Mouse (Mus musculus): ENCODE data around the gene Hnrnpl. TPM values are rescaled to one million over a fixed set of nuclear protein-coding genes. Genes with fewer than 3 reads are reported as not detected.
A peak's percentile ranks its signal among the peaks of the same experiment; 100 is the strongest.

Hnrnpl gene
- polyA plus RNA-seq, 1 experiment from 2014 or later, result 265 TPM

GRCm38 (mm10) chr7:28823932-28824331, 15.6 kb downstream of the Hnrnpl start:
- H3K4me1 ChIP-seq, result peaks cover 55% of the 10 kb centered on the region
- no peaks in the 10 kb centered on the region for H3K27me3 ChIP-seq
- H3K27ac ChIP-seq, result peak overlapping the region; percentile 81
- H3K36me3 ChIP-seq, result peaks cover 48% of the 10 kb centered on the region
- WGBS, result 56% methylated on average over 2 of the region's 2 CpGs
- H3K4me2 ChIP-seq, result no peak overlapping the region
- H3K4me3 ChIP-seq (replicated peaks), result no peak overlapping the region
- ATAC-seq (replicated peaks; ENCODE audit: low FRiP score), result no peak
- no peaks in the 10 kb centered on the region for H3K9me3 ChIP-seq (replicated peaks)
- H3K9ac ChIP-seq, result no peak overlapping the region

- peak; percentile 77 for ATAC-seq (replicated peaks; ENCODE audit: low FRiP score)
- peak within 1 kb of the TSS; percentile 40 for H3K9ac ChIP-seq
- peak within 1 kb of the TSS; percentile 81 for H3K27ac ChIP-seq
- peaks cover 46% of the 10 kb centered on the region for H3K4me1 ChIP-seq
- no peaks in the 10 kb centered on the region for H3K9me3 ChIP-seq (replicated peaks)
- H3K4me3 ChIP-seq (replicated peaks), result peak within 1 kb of the TSS; percentile 53
- H3K4me2 ChIP-seq, result peak within 1 kb of the TSS; percentile 56
- H3K36me3 ChIP-seq, result peaks cover 46% of the 10 kb centered on the region
- no peaks in the 10 kb centered on the region for H3K27me3 ChIP-seq
- WGBS, result 2% methylated on average over 33 of the region's 33 CpGs
Observed at GRCm38 (mm10) chr7:28824941-28825685, 16.8 kb downstream of the Hnrnpl start, which contains the start of gene Ech1. Ech1 (plus strand) TSS chr7:28825217.

- WGBS, result 58% methylated on average over 11 of the region's 11 CpGs
- Histone ChIP-seq H3K9me3 (replicated peaks) (no peaks in the 10 kb centered on the region), H3K4me2 (peak overlapping the region; percentile 56), H3K36me3 (peaks cover 46% of the 10 kb centered on the region), H3K4me1 (peaks cover 39% of the 10 kb centered on the region), H3K4me3 (replicated peaks) (peak overlapping the region; percentile 53), H3K27me3 (no peaks in the 10 kb centered on the region), H3K27ac (peak overlapping the region; percentile 81), H3K9ac (peak overlapping the region; percentile 35)
- ATAC-seq (replicated peaks; ENCODE audit: low FRiP score), result no peak
Observed at GRCm38 (mm10) chr7:28825686-28826401, 17.5 kb downstream of the Hnrnpl start.

- H3K27ac ChIP-seq, result peak overlapping the region; percentile 81; the same call in 1 of the 2 replicates
- H3K4me3 ChIP-seq (replicated peaks), result peak overlapping the region; percentile 53
- no peak for ATAC-seq (replicated peaks; ENCODE audit: low FRiP score)
- H3K9me3 ChIP-seq (replicated peaks), result no peaks in the 10 kb centered on the region
- peaks cover 46% of the 10 kb centered on the region for H3K36me3 ChIP-seq
- H3K9ac ChIP-seq, result no peak overlapping the region
- no peaks in the 10 kb centered on the region for H3K27me3 ChIP-seq
- H3K4me2 ChIP-seq, result peak overlapping the region; percentile 56; the same call in 1 of the 2 replicates
- WGBS, result 89% methylated on average over 7 of the region's 7 CpGs
- H3K4me1 ChIP-seq, result peaks cover 34% of the 10 kb centered on the region
Observed at GRCm38 (mm10) chr7:28826402-28826772, 18.0 kb downstream of the Hnrnpl start.

- 51% methylated on average over 3 of the region's 3 CpGs for WGBS
- H3K27ac ChIP-seq, result no peak overlapping the region
- peaks cover 34% of the 10 kb centered on the region for H3K4me1 ChIP-seq
- no peaks in the 10 kb centered on the region for H3K27me3 ChIP-seq
- H3K9ac ChIP-seq, result no peak overlapping the region
- no peak overlapping the region for H3K4me3 ChIP-seq (replicated peaks)
- H3K4me2 ChIP-seq, result no peak overlapping the region
- H3K9me3 ChIP-seq (replicated peaks), result no peaks in the 10 kb centered on the region
- ATAC-seq (replicated peaks; ENCODE audit: low FRiP score), result no peak
- H3K36me3 ChIP-seq, result peaks cover 44% of the 10 kb centered on the region
Observed at GRCm38 (mm10) chr7:28827338-28827737, 19.0 kb downstream of the Hnrnpl start.

GRCm38 (mm10) chr7:28829821-28830220, 21.5 kb downstream of the Hnrnpl start:
- Histone ChIP-seq H3K9ac (no peak overlapping the region), H3K27me3 (no peaks in the 10 kb centered on the region), H3K36me3 (peaks cover 33% of the 10 kb centered on the region), H3K4me3 (replicated peaks) (no peak overlapping the region), H3K4me2 (no peak overlapping the region), H3K9me3 (replicated peaks) (no peaks in the 10 kb centered on the region), H3K4me1 (peaks cover 19% of the 10 kb centered on the region), H3K27ac (no peak overlapping the region)
- ATAC-seq (replicated peaks; ENCODE audit: low FRiP score), result no peak
- 94% methylated on average over 8 of the region's 8 CpGs for WGBS

GRCm38 (mm10) chr7:28830981-28831380, 22.6 kb downstream of the Hnrnpl start:
- peaks cover 33% of the 10 kb centered on the region for H3K36me3 ChIP-seq
- 95% methylated on average over 5 of the region's 5 CpGs for WGBS
- H3K4me3 ChIP-seq (replicated peaks), result no peak overlapping the region
- no peak overlapping the region for H3K9ac ChIP-seq
- ATAC-seq (replicated peaks; ENCODE audit: low FRiP score), result 0 out of 2 replicates have a peak, but pooled peaks have one; percentile 9
- no peaks in the 10 kb centered on the region for H3K9me3 ChIP-seq (replicated peaks)
- H3K4me2 ChIP-seq, result no peak overlapping the region
- no peaks in the 10 kb centered on the region for H3K27me3 ChIP-seq
- H3K27ac ChIP-seq, result no peak overlapping the region
- H3K4me1 ChIP-seq, result peaks cover 13% of the 10 kb centered on the region

- Histone ChIP-seq H3K4me1 (peaks cover 7% of the 10 kb centered on the region; the same call in 1 of the 2 replicates), H3K4me2 (no peak overlapping the region), H3K9me3 (replicated peaks) (no peaks in the 10 kb centered on the region), H3K9ac (no peak overlapping the region), H3K4me3 (replicated peaks) (no peak overlapping the region), H3K27ac (no peak overlapping the region), H3K36me3 (peaks cover 33% of the 10 kb centered on the region), H3K27me3 (no peaks in the 10 kb centered on the region)
- 90% methylated on average over 17 of the region's 17 CpGs for WGBS
- no peak for ATAC-seq (replicated peaks; ENCODE audit: low FRiP score)
Observed at GRCm38 (mm10) chr7:28831411-28832125, 23.2 kb downstream of the Hnrnpl start.

GRCm38 (mm10) chr7:28832137-28832536, 23.8 kb downstream of the Hnrnpl start:
- Histone ChIP-seq H3K27ac (no peak overlapping the region), H3K9me3 (replicated peaks) (no peaks in the 10 kb centered on the region), H3K4me3 (replicated peaks) (no peak overlapping the region), H3K4me2 (no peak overlapping the region), H3K36me3 (peaks cover 33% of the 10 kb centered on the region), H3K27me3 (no peaks in the 10 kb centered on the region), H3K9ac (no peak overlapping the region), H3K4me1 (peaks cover 6% of the 10 kb centered on the region; the same call in 1 of the 2 replicates)
- WGBS, result 62% methylated on average over 6 of the region's 6 CpGs
- ATAC-seq (replicated peaks; ENCODE audit: low FRiP score), result no peak

- 87% methylated on average over 6 of the region's 6 CpGs for WGBS
- Histone ChIP-seq H3K4me1 (no peaks in the 10 kb centered on the region), H3K36me3 (peaks cover 30% of the 10 kb centered on the region), H3K27ac (no peak within 1 kb of the TSS), H3K4me3 (replicated peaks) (no peak within 1 kb of the TSS), H3K4me2 (no peak within 1 kb of the TSS), H3K27me3 (no peaks in the 10 kb centered on the region), H3K9me3 (replicated peaks) (no peaks in the 10 kb centered on the region), H3K9ac (no peak within 1 kb of the TSS)
- no peak for ATAC-seq (replicated peaks; ENCODE audit: low FRiP score)
Observed at GRCm38 (mm10) chr7:28833723-28834347, 25.5 kb downstream of the Hnrnpl start, which contains the start of gene Lgals4. Lgals4 (plus strand) TSS chr7:28833854.

GRCm38 (mm10) chr7:28836936-28837335, 28.6 kb downstream of the Hnrnpl start:
- Histone ChIP-seq H3K9ac (no peak overlapping the region), H3K4me3 (replicated peaks) (no peak overlapping the region), H3K4me2 (no peak overlapping the region), H3K27me3 (no peaks in the 10 kb centered on the region), H3K27ac (no peak overlapping the region), H3K36me3 (peaks cover 2% of the 10 kb centered on the region), H3K9me3 (replicated peaks) (no peaks in the 10 kb centered on the region), H3K4me1 (no peaks in the 10 kb centered on the region)
- no peak for ATAC-seq (replicated peaks; ENCODE audit: low FRiP score)
- 80% methylated on average over 5 of the region's 5 CpGs for WGBS
